Mouse (Mus musculus) myocyte (in vitro differentiated cells): ENCODE data around the gene Dmbx1. TPM values are rescaled to one million over a fixed set of nuclear protein-coding genes. Genes with fewer than 3 reads are reported as not detected.

Source experiments
- H3K27me3 ChIP-seq: one replicate; pipeline ENCODE4 v1.6.1; 2011; ENCODE audit not compliant: control insufficient read depth, insufficient read depth, insufficient read length
- H3K36me3 ChIP-seq: one replicate; pipeline ENCODE4 v1.6.1; 2011; ENCODE audit not compliant: control insufficient read depth, insufficient read depth
- H3K4me2 ChIP-seq: one replicate; pipeline ENCODE4 v1.6.1; 2011; ENCODE audit warnings: low read depth, control low read depth
- H3K4me3 ChIP-seq: one replicate; pipeline ENCODE4 v1.5.1; 2011; ENCODE audit warnings: mild to moderate bottlenecking, control low read depth, moderate library complexity
- H3K79me2 ChIP-seq: one replicate; pipeline ENCODE4 v1.6.1; 2011; ENCODE audit not compliant: control insufficient read depth, insufficient read depth
- H3ac ChIP-seq: one replicate; pipeline ENCODE4 v1.6.1; 2011; ENCODE audit not compliant: control insufficient read depth, insufficient read length
- CEBPB ChIP-seq: IDR thresholded peaks from 2 replicates; pipeline ENCODE4 v1.6.1; 2011; ENCODE audit warnings: mild to moderate bottlenecking, moderate library complexity; ENCODE audit not compliant: poor library complexity, insufficient read depth, severe bottlenecking
- E2F4 ChIP-seq: IDR thresholded peaks from one replicate; pipeline ENCODE4 v1.6.1; 2011; ENCODE audit warnings: mild to moderate bottlenecking, control low read depth, moderate library complexity; ENCODE audit not compliant: insufficient read depth
- MAX ChIP-seq: IDR thresholded peaks from one replicate; pipeline ENCODE4 v1.6.1; 2011; ENCODE audit warnings: low read depth, mild to moderate bottlenecking, control low read depth
- MYOD1 ChIP-seq, 3 experiments: IDR thresholded peaks; one replicate each; pipeline ENCODE4 v1.6.1; 2011; ENCODE audit warnings: control low read depth in 2 of 3, low read depth in 2 of 3, mild to moderate bottlenecking in 2 of 3, moderate library complexity in 1 of 3; ENCODE audit not compliant: insufficient read length in 2 of 3, control insufficient read depth in 1 of 3
- MYOG ChIP-seq, 3 experiments: IDR thresholded peaks; one replicate each; pipeline ENCODE4 v1.6.1; 2011; ENCODE audit warnings: control low read depth in 2 of 3, low read depth in 2 of 3, mild to moderate bottlenecking in 2 of 3; ENCODE audit not compliant: insufficient read length in 2 of 3, control insufficient read depth in 1 of 3, insufficient read depth in 1 of 3
- POLR2A ChIP-seq: IDR thresholded peaks from one replicate; pipeline ENCODE4 v1.6.1; 2011; ENCODE audit warnings: low read depth, mild to moderate bottlenecking, control low read depth, moderate library complexity; ENCODE audit not compliant: insufficient read length
- POLR2AphosphoS2 ChIP-seq: IDR thresholded peaks from one replicate; pipeline ENCODE4 v1.6.1; 2011; ENCODE audit warnings: low read depth, control low read depth; ENCODE audit not compliant: insufficient read length
- REST ChIP-seq: IDR thresholded peaks from one replicate; pipeline ENCODE4 v1.6.1; 2011; ENCODE audit warnings: mild to moderate bottlenecking, control low read depth, moderate library complexity; ENCODE audit not compliant: insufficient read depth, insufficient read length
- SRF ChIP-seq: IDR thresholded peaks from one replicate; pipeline ENCODE4 v1.6.1; 2011; ENCODE audit warnings: low read depth; ENCODE audit not compliant: control insufficient read depth, insufficient read length
- TCF12 ChIP-seq: IDR thresholded peaks from one replicate; pipeline ENCODE4 v1.6.1; 2011; ENCODE audit warnings: mild to moderate bottlenecking, control low read depth; ENCODE audit not compliant: poor library complexity, insufficient read depth, severe bottlenecking
- TCF3 ChIP-seq: IDR thresholded peaks from one replicate; pipeline ENCODE4 v1.6.1; 2011; ENCODE audit warnings: low read depth, control low read depth; ENCODE audit not compliant: insufficient read length
- USF1 ChIP-seq: IDR thresholded peaks from one replicate; pipeline ENCODE4 v1.6.1; 2011; ENCODE audit warnings: low read depth, mild to moderate bottlenecking, control low read depth, moderate library complexity
- polyA plus RNA-seq: library from polyadenylated mRNA; unstranded; fragments of >200 nt; fragmentation: generic; extraction: Trizol; gene quantifications from one replicate; pipeline ENCODE4 v1.2.1, GENCODE M21; 2012; ENCODE audit warnings: missing spikeins

The Dmbx1 gene
- polyA plus RNA-seq, 1 experiment: 0.01 TPM

- H3ac ChIP-seq: no peak overlapping the region
- no peak overlapping the region for H3K4me2 ChIP-seq
- no peak overlapping the region for H3K4me3 ChIP-seq
- no peaks in the 10 kb centered on the region for H3K36me3 ChIP-seq
- TF ChIP-seq MAX (no peak), REST (peak; percentile 88), TCF3 (no peak), MYOG (IDR thresholded peaks at IDR 0.05; ENCODE audit: control insufficient read depth in 1 of 3, insufficient read depth in 1 of 3, insufficient read length in 2 of 3, low read depth in 2 of 3) (no peak)
- H3K79me2 ChIP-seq: no peaks in the 10 kb centered on the region
- peaks cover 18% of the 10 kb centered on the region for H3K27me3 ChIP-seq
These were observed 52.9 kb downstream of the Dmbx1 start for GRCm38 (mm10) chr4:115886875-115887274.

DNA sequence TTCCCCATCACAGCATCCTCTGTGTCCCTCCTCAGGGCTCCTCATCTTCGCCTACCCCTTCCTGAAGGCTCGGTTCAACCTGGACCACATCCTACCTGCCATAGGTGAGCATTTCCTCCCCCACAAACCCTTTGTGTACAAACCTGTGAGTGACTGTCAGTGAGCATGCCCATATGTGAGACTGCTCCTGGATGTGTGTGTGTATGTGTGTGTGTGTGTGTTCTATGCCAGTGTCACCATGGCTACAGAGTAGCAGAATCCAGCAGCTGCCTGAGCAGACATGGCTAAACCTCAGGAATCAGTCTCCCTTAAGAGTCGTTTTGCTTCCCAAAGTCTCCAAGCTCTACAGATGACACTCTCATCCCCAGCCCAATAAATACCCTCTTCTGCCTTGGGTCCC, 53.9 kb downstream of the Dmbx1 start:
- no peak overlapping the region for H3K4me2 ChIP-seq
- H3K79me2 ChIP-seq: no peaks in the 10 kb centered on the region
- H3K27me3 ChIP-seq: peaks cover 8% of the 10 kb centered on the region
- no peaks in the 10 kb centered on the region for H3K36me3 ChIP-seq
- no peak overlapping the region for H3K4me3 ChIP-seq
- H3ac ChIP-seq: no peak overlapping the region
- TF ChIP-seq POLR2AphosphoS2 (no peak), SRF (no peak), POLR2A (no peak), USF1 (no peak)

DNA sequence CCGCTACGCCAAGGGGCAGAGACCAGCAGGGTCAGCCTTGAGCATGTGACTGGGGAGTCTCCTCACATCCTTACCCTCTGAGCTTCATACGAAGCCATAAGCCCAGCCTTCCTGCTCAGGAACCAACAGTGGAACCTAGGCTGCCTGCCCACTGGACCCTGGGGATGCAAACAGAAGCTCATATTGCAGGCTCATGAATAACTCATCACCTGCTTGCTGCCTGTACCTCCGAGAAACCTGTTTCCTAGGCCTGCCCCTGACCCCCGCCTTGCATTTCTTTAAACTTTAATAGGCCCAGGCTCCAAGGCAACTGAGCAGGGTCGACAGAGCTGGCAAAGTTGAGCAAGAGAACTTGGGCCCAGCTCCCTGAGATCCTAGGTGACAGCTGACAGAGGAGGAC, 55.7 kb downstream of the Dmbx1 start, which contains the start of gene Kncn:
TSS of gene Kncn (plus strand) at position 379 of the 400 bp plus-strand sequence.
- TF ChIP-seq E2F4 (no peak), MYOG (IDR thresholded peaks at IDR 0.05; ENCODE audit: control insufficient read depth in 1 of 3, insufficient read depth in 1 of 3, insufficient read length in 2 of 3, low read depth in 2 of 3) (no peak), MAX (no peak), TCF12 (no peak), TCF3 (no peak), POLR2AphosphoS2 (no peak), USF1 (no peak), REST (no peak), SRF (no peak), POLR2A (no peak), CEBPB (no peak), MYOD1 (IDR thresholded peaks at IDR 0.05; ENCODE audit: control insufficient read depth in 1 of 3, insufficient read length in 2 of 3, low read depth in 2 of 3) (no peak)
- no peaks in the 10 kb centered on the region for H3K27me3 ChIP-seq
- H3K36me3 ChIP-seq: no peaks in the 10 kb centered on the region
- H3K4me2 ChIP-seq: no peak within 1 kb of the TSS
- H3K4me3 ChIP-seq: no peak within 1 kb of the TSS
- no peak within 1 kb of the TSS for H3ac ChIP-seq
- H3K79me2 ChIP-seq: no peaks in the 10 kb centered on the region

GRCm38 (mm10) chr4:115882195-115882594, 57.5 kb downstream of the Dmbx1 start:
- Histone ChIP-seq H3K79me2 (no peaks in the 10 kb centered on the region), H3K27me3 (no peaks in the 10 kb centered on the region), H3ac (no peak overlapping the region), H3K36me3 (no peaks in the 10 kb centered on the region), H3K4me2 (peak overlapping the region; percentile 30), H3K4me3 (no peak overlapping the region)
- TF ChIP-seq SRF: no peak
- peak; percentile 79; the same call in 1 of the 2 replicates for TF ChIP-seq CEBPB

DNA sequence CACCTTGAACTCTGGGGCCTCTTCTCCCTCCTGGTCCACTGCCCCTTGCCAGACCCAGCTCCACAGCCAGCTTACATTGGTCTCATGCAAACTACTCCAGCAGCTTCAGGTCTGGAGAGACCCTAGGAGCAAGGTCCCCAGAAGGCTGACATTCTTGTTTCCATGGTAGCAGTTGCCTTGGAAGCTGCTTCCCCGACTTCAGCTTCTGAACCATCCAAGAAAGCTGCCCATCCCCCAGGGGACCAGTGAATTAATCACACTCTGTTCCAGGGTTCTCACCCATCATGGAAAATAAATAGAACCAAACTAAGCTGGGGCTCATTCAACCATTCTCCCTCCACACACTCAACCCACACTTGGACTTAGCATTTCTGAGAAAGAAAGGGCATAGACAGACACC, 58.5 kb downstream of the Dmbx1 start:
- Histone ChIP-seq H3K36me3 (no peaks in the 10 kb centered on the region), H3K79me2 (no peaks in the 10 kb centered on the region), H3ac (no peak overlapping the region), H3K27me3 (no peaks in the 10 kb centered on the region), H3K4me3 (no peak overlapping the region), H3K4me2 (no peak overlapping the region)
- TF ChIP-seq TCF3 (no peak), E2F4 (no peak), POLR2A (no peak), MAX (no peak), MYOG (IDR thresholded peaks at IDR 0.05; ENCODE audit: control insufficient read depth in 1 of 3, insufficient read depth in 1 of 3, insufficient read length in 2 of 3, low read depth in 2 of 3) (no peak)

- peak; percentile 7 for TF ChIP-seq POLR2AphosphoS2
- no peak for TF ChIP-seq USF1
- no peak for TF ChIP-seq MYOG (IDR thresholded peaks at IDR 0.05; ENCODE audit: control insufficient read depth in 1 of 3, insufficient read depth in 1 of 3, insufficient read length in 2 of 3, low read depth in 2 of 3)
- H3K4me2 ChIP-seq: no peak overlapping the region
These were observed 60.9 kb downstream of the Dmbx1 start for GRCm38 (mm10) chr4:115878828-115879227.

More at GRCm38 (mm10) chr4:115878828-115879227, 60.9 kb downstream of the Dmbx1 start:
- peaks cover 3% of the 10 kb centered on the region for H3K36me3 ChIP-seq
- H3K4me3 ChIP-seq: no peak overlapping the region
- no peaks in the 10 kb centered on the region for H3K79me2 ChIP-seq
- H3K27me3 ChIP-seq: no peaks in the 10 kb centered on the region
- H3ac ChIP-seq: no peak overlapping the region
